Mouse (Mus musculus) liver, adult 2 months (tissue): ENCODE results near the gene B230118H07Rik. TPM values are rescaled to one million over a fixed set of nuclear protein-coding genes. Genes with fewer than 3 reads are reported as not detected.

Experiments used
- DNase-seq: peaks from one replicate; pipeline ENCODE4 v3.0.0-alpha.2; 2011; ENCODE audit warnings: low read depth, low spot score; ENCODE audit errors: extremely low read depth
- H3K27ac ChIP-seq: fragments of 200-500 bp; replicated peaks from 2 replicates; pipeline ENCODE4 v1.5.1; 2012; ENCODE audit warnings: low read depth, mild to moderate bottlenecking, control low read depth, inconsistent platforms, low read length; ENCODE audit not compliant: insufficient read depth
- H3K27me3 ChIP-seq: fragments of 200-500 bp; 2 replicates; pipeline ENCODE4 v1.6.1; 2012; ENCODE audit warnings: mild to moderate bottlenecking, moderate library complexity, low read length, inconsistent platforms; ENCODE audit not compliant: control insufficient read depth, insufficient read depth
- H3K36me3 ChIP-seq: fragments of 200-500 bp; 2 replicates; pipeline ENCODE4 v1.6.1; 2012; ENCODE audit warnings: low read length, inconsistent platforms; ENCODE audit not compliant: control insufficient read depth, insufficient read depth
- H3K4me1 ChIP-seq: fragments of 200-500 bp; 2 replicates; pipeline ENCODE4 v1.6.1; 2011; ENCODE audit warnings: low read length; ENCODE audit not compliant: control insufficient read depth, insufficient read depth
- H3K4me3 ChIP-seq: fragments of 200-500 bp; 2 replicates; pipeline ENCODE4 v1.5.1; 2011; ENCODE audit warnings: low read depth, mild to moderate bottlenecking, control low read depth, low read length, moderate library complexity; ENCODE audit not compliant: insufficient read depth
- H3K79me2 ChIP-seq: fragments of 200-500 bp; 2 replicates; pipeline ENCODE4 v1.6.1; 2012; ENCODE audit warnings: inconsistent platforms, mild to moderate bottlenecking, low read length, moderate library complexity; ENCODE audit not compliant: control insufficient read depth, insufficient read depth
- H3K9ac ChIP-seq: fragments of 200-500 bp; 2 replicates; pipeline ENCODE4 v1.6.1; 2012; ENCODE audit warnings: low read depth, mild to moderate bottlenecking, control low read depth, inconsistent platforms, low read length
- CTCF ChIP-seq: fragments of 200-500 bp; IDR thresholded peaks from 2 replicates; pipeline ENCODE4 v1.5.1; 2011; ENCODE audit warnings: low read depth, low read length, control low read depth
- POLR2A ChIP-seq: fragments of 200-500 bp; IDR thresholded peaks from 2 replicates; pipeline ENCODE4 v1.6.1; 2011; ENCODE audit warnings: low read length, control low read depth; ENCODE audit not compliant: insufficient read depth; ENCODE audit errors: extremely low read depth
- WGBS: fragments of 180-500 bp; shearing (Covaris S2); methylation state at CpG from one replicate; pipeline ENCODE4 v1.1.7; 2018; 5-methylcytosine and 5-hydroxymethylcytosine counted together
- polyA plus RNA-seq: library from polyadenylated mRNA; depleted of rRNA; stranded (reverse); fragments of >200 nt; gene quantifications from 2 replicates; pipeline ENCODE4 v1.2.3, GENCODE M21; 2012; rRNA removed
- total RNA-seq: library from RNA; depleted of rRNA; stranded (reverse); fragments of >200 nt; gene quantifications from 2 replicates; pipeline ENCODE4 v1.2.3, GENCODE M21; 2014; rRNA removed

B230118H07Rik gene
- total RNA-seq = 17.1 and 26.6 TPM in 2 replicates
- 1.6 and 2.5 TPM in 2 replicates for polyA plus RNA-seq

- no peak for TF ChIP-seq POLR2A
- TF ChIP-seq CTCF = no peak
- H3K9ac ChIP-seq = no peak within 1 kb of the TSS
- no peak for DNase-seq
- H3K36me3 ChIP-seq = no peaks in the 10 kb centered on the region
- H3K27ac ChIP-seq = no peak within 1 kb of the TSS
- H3K27me3 ChIP-seq = no peaks in the 10 kb centered on the region
- H3K79me2 ChIP-seq = no peaks in the 10 kb centered on the region
- WGBS = 49% methylated on average over 8 of the region's 8 CpGs
- no peak within 1 kb of the TSS for H3K4me3 ChIP-seq
- H3K4me1 ChIP-seq = no peaks in the 10 kb centered on the region
These were observed at the start of gene B230118H07Rik, which contains the start of gene Rag1 for GRCm38 (mm10) chr2:101649114-101649671. Gene B230118H07Rik, minus strand, starts transcription at chr2:101649532. Gene Rag1, minus strand, starts transcription at chr2:101649501.

GRCm38 (mm10) chr2:101695584-101695983 is 46.3 kb upstream of the B230118H07Rik start:
- H3K27ac ChIP-seq = no peak overlapping the region
- H3K4me1 ChIP-seq = peaks cover 3% of the 10 kb centered on the region; the same call in 1 of the 2 replicates
- WGBS = 53% methylated on average over 7 of the region's 7 CpGs
- H3K27me3 ChIP-seq = no peaks in the 10 kb centered on the region
- no peak overlapping the region for H3K9ac ChIP-seq
- no peak overlapping the region for H3K4me3 ChIP-seq
- no peak for DNase-seq
- H3K36me3 ChIP-seq = peaks cover 46% of the 10 kb centered on the region
- TF ChIP-seq POLR2A (no peak), CTCF (no peak)
- H3K79me2 ChIP-seq = no peaks in the 10 kb centered on the region

- no peak overlapping the region for H3K27ac ChIP-seq
- no peak overlapping the region for H3K9ac ChIP-seq
- H3K4me3 ChIP-seq = no peak overlapping the region
- H3K4me1 ChIP-seq = peaks cover under 1% of the 10 kb centered on the region; the same call in 1 of the 2 replicates
- DNase-seq = peak; percentile 19
- H3K36me3 ChIP-seq = peaks cover 59% of the 10 kb centered on the region
- H3K27me3 ChIP-seq = no peaks in the 10 kb centered on the region
- TF ChIP-seq CTCF (no peak), POLR2A (no peak)
- H3K79me2 ChIP-seq = no peaks in the 10 kb centered on the region
- WGBS = 62% methylated on average over 5 of the region's 5 CpGs
These were observed 44.4 kb upstream of the B230118H07Rik start for GRCm38 (mm10) chr2:101693577-101694215.

GRCm38 (mm10) chr2:101693043-101693442 is 43.7 kb upstream of the B230118H07Rik start:
- Histone ChIP-seq H3K9ac (no peak overlapping the region), H3K27ac (no peak overlapping the region), H3K79me2 (no peaks in the 10 kb centered on the region), H3K4me3 (no peak overlapping the region), H3K4me1 (no peaks in the 10 kb centered on the region; the same call in 1 of the 2 replicates), H3K27me3 (no peaks in the 10 kb centered on the region), H3K36me3 (peaks cover 57% of the 10 kb centered on the region)
- no peak for TF ChIP-seq POLR2A
- TF ChIP-seq CTCF = no peak
- no peak for DNase-seq
- 70% methylated on average over 4 of the region's 4 CpGs for WGBS

- no peaks in the 10 kb centered on the region; the same call in 1 of the 2 replicates for H3K4me1 ChIP-seq
- no peak for TF ChIP-seq CTCF
- TF ChIP-seq POLR2A = no peak
- H3K27me3 ChIP-seq = no peaks in the 10 kb centered on the region
- H3K27ac ChIP-seq = no peak overlapping the region
- no peaks in the 10 kb centered on the region for H3K79me2 ChIP-seq
- H3K36me3 ChIP-seq = peaks cover 53% of the 10 kb centered on the region
- H3K9ac ChIP-seq = no peak overlapping the region
- no peak for DNase-seq
- 92% methylated on average over 9 of the region's 9 CpGs for WGBS
- H3K4me3 ChIP-seq = no peak overlapping the region
These were observed 41.0 kb upstream of the B230118H07Rik start for GRCm38 (mm10) chr2:101690252-101690827.
